Mouse (Mus musculus): ENCODE data around the gene Ssna1. TPM values are rescaled to one million over a fixed set of nuclear protein-coding genes. Genes with fewer than 3 reads are reported as not detected.
A peak's percentile ranks its signal among the peaks of the same experiment; 100 is the strongest.

The Ssna1 gene
- 80.6 and 98.5 TPM in 2 replicates for total RNA-seq (2012; rRNA removed)
- 72.9 and 82.0 TPM in 2 replicates for total RNA-seq (2014; rRNA removed)
- 51.4 and 74.9 TPM in 2 replicates for polyA plus RNA-seq (2012; ENCODE audit: insufficient read length, low read depth)

- H3K9ac ChIP-seq (ENCODE audit: insufficient read depth, low read depth), result peak within 1 kb of the TSS; percentile 80
- dilution Hi-C loops (cut with MboI; ENCODE audit: extremely low pct_ligation_motif_present, extremely low pct_unique_long_range_greater_than_20kb, low sequenced_read_pairs) (no loop called here), in situ Hi-C loops (cut with MboI; ENCODE audit: low pct_ligation_motif_present, low pct_unique_long_range_greater_than_20kb, low sequenced_read_pairs) (loop anchor here (10.0 kb wide), 1 partner anchor 63 kb away; the partner anchor contains the start of gene Man1b1)
- H3K27ac ChIP-seq (ENCODE audit: insufficient read depth, low read depth), result peak within 1 kb of the TSS; percentile 38; the same call in 1 of the 2 replicates
- H3K9me3 ChIP-seq (replicated peaks; ENCODE audit: low read length), result no peaks in the 10 kb centered on the region
- no peaks in the 10 kb centered on the region for H3K27me3 ChIP-seq (replicated peaks)
- peak within 1 kb of the TSS; percentile 48 for H3K4me2 ChIP-seq (ENCODE audit: insufficient read depth, low read depth, poor library complexity, severe bottlenecking)
- peaks cover 33 to 76% of the 10 kb centered on the region in 2 experiments for H3K36me3 ChIP-seq (replicated peaks in 1 of 2; ENCODE audit: control insufficient read depth in 1 of 2, insufficient read depth in 1 of 2, low read length in 1 of 2)
- peak; percentile 95 for DNase-seq (ENCODE audit: extremely low read depth)
- peak within 1 kb of the TSS; percentile 79 to 97 (median 91) for H3K4me3 ChIP-seq (replicated peaks in 1 of 3; ENCODE audit: low read depth in 2 of 3, low read length in 2 of 3, poor library complexity in 1 of 3)
- H3K4me1 ChIP-seq (ENCODE audit: control insufficient read depth in 1 of 2, insufficient read depth in 2 of 2), result peaks cover 12 to 52% of the 10 kb centered on the region in 2 experiments
- peaks cover 19% of the 10 kb centered on the region for H3K79me2 ChIP-seq (replicated peaks; ENCODE audit: control insufficient read depth, extremely low read depth, insufficient read depth, poor library complexity, severe bottlenecking)
- TF ChIP-seq IRF4 (IDR thresholded peaks at IDR 0.05; ENCODE audit: low read depth, low read length) (no peak), SMC3 (IDR thresholded peaks at IDR 0.05; ENCODE audit: low read depth, low read length) (peak; percentile 39), ETS1 (conservative IDR thresholded peaks at IDR 0.05; ENCODE audit: low read depth, low read length) (0 out of 2 replicates have a peak, but pooled peaks have one; percentile 5), MXI1 (IDR thresholded peaks at IDR 0.05; ENCODE audit: low read depth, low read length) (peak; percentile 80), ZMIZ1 (IDR thresholded peaks at IDR 0.05; ENCODE audit: low read depth, low read length) (0 out of 2 replicates have a peak, but pooled peaks have one; percentile 27), SIN3A (IDR thresholded peaks at IDR 0.05; ENCODE audit: low read length) (peak; percentile 92), GABPA (IDR thresholded peaks at IDR 0.05; ENCODE audit: insufficient replicate concordance, low read depth, low read length) (0 out of 2 replicates have a peak, but pooled peaks have one; percentile 21), TCF12 (IDR thresholded peaks at IDR 0.05; ENCODE audit: low read depth, low read length) (peak; percentile 80), MEF2A (IDR thresholded peaks at IDR 0.05; ENCODE audit: borderline replicate concordance, low read depth, low read length) (no peak), POLR2AphosphoS2 (IDR thresholded peaks at IDR 0.05; ENCODE audit: low read depth, low read length) (peak; percentile 53; the same call in 1 of the 2 replicates), POLR2A (IDR thresholded peaks at IDR 0.05; ENCODE audit: low read depth, low read length) (peak; percentile 84), HCFC1 (IDR thresholded peaks at IDR 0.05; ENCODE audit: low read depth, low read length) (peak; percentile 87), NELFE (IDR thresholded peaks at IDR 0.05; ENCODE audit: low read depth, low read length) (peak; percentile 73), BHLHE40 (IDR thresholded peaks at IDR 0.05; ENCODE audit: low read depth, low read length) (peak; percentile 32; the same call in 1 of the 2 replicates), PAX5 (IDR thresholded peaks at IDR 0.05; ENCODE audit: low read length) (no peak), NRF1 (IDR thresholded peaks at IDR 0.05; ENCODE audit: low read depth, low read length) (peak; percentile 90), CTCF (conservative IDR thresholded peaks at IDR 0.05 in 1 of 2, IDR thresholded peaks at IDR 0.05 in 1 of 2; ENCODE audit: low read depth in 2 of 2, low read length in 2 of 2) (peak in 1 of 2 experiments; percentile 58; a peak in 2 of 4 replicates), JUN (IDR thresholded peaks at IDR 0.05; ENCODE audit: insufficient read depth, low read depth, low read length) (no peak), RAD21 (IDR thresholded peaks at IDR 0.05; ENCODE audit: low read depth, low read length) (peak; percentile 36), USF2 (conservative IDR thresholded peaks at IDR 0.05; ENCODE audit: low read depth, low read length) (no peak), CHD2 (IDR thresholded peaks at IDR 0.05; ENCODE audit: low read length) (no peak), KAT2A (IDR thresholded peaks at IDR 0.05; ENCODE audit: insufficient replicate concordance, low read length) (peak; percentile 66; the same call in 1 of the 2 replicates), ZC3H11A (IDR thresholded peaks at IDR 0.05; ENCODE audit: low read depth, low read length) (no peak), MYC (IDR thresholded peaks at IDR 0.05; ENCODE audit: low read depth, low read length) (peak; percentile 32; the same call in 1 of the 2 replicates), UBTF (IDR thresholded peaks at IDR 0.05; ENCODE audit: low read depth, low read length) (0 out of 2 replicates have a peak, but pooled peaks have one; percentile 40), MAX (IDR thresholded peaks at IDR 0.05; ENCODE audit: low read length) (0 out of 2 replicates have a peak, but pooled peaks have one; percentile 48), ELF1 (IDR thresholded peaks at IDR 0.05; ENCODE audit: low read depth, low read length) (peak; percentile 86)
Measured at GRCm38 (mm10) chr2:25271827-25272511, at the start of gene Ssna1, which contains the start of gene Anapc2. TSS of gene Ssna1 (minus strand) at chr2:25272438. TSS of gene Anapc2 (plus strand) at chr2:25272478.

All from CH12.LX (cell line).